Mouse (Mus musculus) adrenal gland, postnatal 14 days (tissue): ENCODE measurements around the gene Gna11. TPM values are rescaled to one million over a fixed set of nuclear protein-coding genes. Genes with fewer than 3 reads are reported as not detected.

Experiments used
- DNase-seq: peaks from one replicate; pipeline ENCODE4 v3.0.0; 2021; ENCODE audit warnings: mixed read lengths
- total RNA-seq: library from RNA; stranded (reverse); gene quantifications from 2 replicates; pipeline ENCODE4 v1.2.3, GENCODE M21; 2021

The Gna11 gene
- total RNA-seq, 1 experiment from 2014 or later = 65.0 TPM

GRCm38 (mm10) chr10:81565257-81566228 lies 20.6 kb upstream of the Gna11 start:
- no peak for DNase-seq

- DNase-seq = peak; percentile 71
These were observed 19.7 kb upstream of the Gna11 start for GRCm38 (mm10) chr10:81564734-81565133.

- peak; percentile 80 for DNase-seq
These were observed 19.2 kb upstream of the Gna11 start for GRCm38 (mm10) chr10:81564216-81564615.

GRCm38 (mm10) chr10:81563481-81563880 lies 18.5 kb upstream of the Gna11 start:
- peak; percentile 83 for DNase-seq

- no peak for DNase-seq
These were observed 17.4 kb upstream of the Gna11 start for GRCm38 (mm10) chr10:81562411-81562810.

- peak; percentile 73 for DNase-seq
These were observed 15.9 kb upstream of the Gna11 start for GRCm38 (mm10) chr10:81560719-81561459.

- peak; percentile 91 for DNase-seq
These were observed 14.9 kb upstream of the Gna11 start for GRCm38 (mm10) chr10:81559627-81560539.

GRCm38 (mm10) chr10:81559163-81559626 lies 14.2 kb upstream of the Gna11 start, which contains the start of gene Aes:
Gene Aes, plus strand, starts transcription at chr10:81559488.
- peak; percentile 96 for DNase-seq

GRCm38 (mm10) chr10:81557491-81557890 lies 12.5 kb upstream of the Gna11 start:
- DNase-seq = no peak

- no peak for DNase-seq
These were observed 11.3 kb upstream of the Gna11 start for GRCm38 (mm10) chr10:81556282-81556681.

GRCm38 (mm10) chr10:81553807-81554755 lies 9.1 kb upstream of the Gna11 start:
- DNase-seq = no peak

GRCm38 (mm10) chr10:81553232-81553631 lies 8.2 kb upstream of the Gna11 start:
- peak; percentile 49 for DNase-seq

GRCm38 (mm10) chr10:81551597-81552102 lies 6.7 kb upstream of the Gna11 start:
- peak; percentile 94 for DNase-seq

- DNase-seq = peak; percentile 83
These were observed 5.3 kb upstream of the Gna11 start for GRCm38 (mm10) chr10:81550257-81550656.

- no peak for DNase-seq
These were observed 4.0 kb upstream of the Gna11 start for GRCm38 (mm10) chr10:81548944-81549343.

- no peak for DNase-seq
These were observed 2.0 kb upstream of the Gna11 start for GRCm38 (mm10) chr10:81546788-81547571.

- no peak for DNase-seq
These were observed 1.3 kb upstream of the Gna11 start for GRCm38 (mm10) chr10:81546332-81546731.

GRCm38 (mm10) chr10:81544296-81545160 lies 462 bp downstream of the Gna11 start:
- DNase-seq = no peak
